Mouse (Mus musculus) megakaryocyte, embryonic 14.5 days (primary cell): ENCODE data around the gene Acer3. TPM values are rescaled to one million over a fixed set of nuclear protein-coding genes. Genes with fewer than 3 reads are reported as not detected.
A peak's percentile ranks its signal among the peaks of the same experiment; 100 is the strongest.
"Not testable (repeated sequence)": the region's sequence is repeated elsewhere in the genome, so short reads cannot be mapped to it uniquely, and the experiment has no call there.

Experiments used
- H3K27me3 ChIP-seq: replicated peaks from 2 replicates; pipeline ENCODE3; 2012; ENCODE audit warnings: inconsistent platforms
- H3K36me3 ChIP-seq: replicated peaks from 2 replicates; pipeline ENCODE3; 2012; ENCODE audit warnings: low read length, inconsistent platforms, mixed read lengths
- H3K4me1 ChIP-seq: 2 replicates; pipeline ENCODE4 v1.6.1; 2012; ENCODE audit warnings: inconsistent platforms
- H3K4me3 ChIP-seq: replicated peaks from 2 replicates; pipeline ENCODE3; 2012; ENCODE audit warnings: moderate library complexity, mild to moderate bottlenecking, inconsistent platforms
- H3K9me3 ChIP-seq: 2 replicates; pipeline ENCODE4 v1.6.1; 2012; ENCODE audit warnings: inconsistent platforms
- FLI1 ChIP-seq: IDR thresholded peaks from 2 replicates; pipeline ENCODE4 v1.6.1; 2012; ENCODE audit warnings: low read length, inconsistent platforms, mixed read lengths
- GATA1 ChIP-seq: IDR thresholded peaks from 3 replicates; pipeline ENCODE4 v1.6.1; 2012; ENCODE audit warnings: mixed read lengths, low read length, inconsistent platforms, borderline replicate concordance
- polyA plus RNA-seq: library from polyadenylated mRNA; stranded (reverse); fragments of >175 nt; gene quantifications from 2 replicates; pipeline ENCODE4 v1.2.3, GENCODE M21; 2012; ENCODE audit warnings: low replicate concordance; ENCODE audit not compliant: insufficient read depth

The Acer3 gene
- polyA plus RNA-seq, 1 experiment = 1.2 TPM

DNA sequence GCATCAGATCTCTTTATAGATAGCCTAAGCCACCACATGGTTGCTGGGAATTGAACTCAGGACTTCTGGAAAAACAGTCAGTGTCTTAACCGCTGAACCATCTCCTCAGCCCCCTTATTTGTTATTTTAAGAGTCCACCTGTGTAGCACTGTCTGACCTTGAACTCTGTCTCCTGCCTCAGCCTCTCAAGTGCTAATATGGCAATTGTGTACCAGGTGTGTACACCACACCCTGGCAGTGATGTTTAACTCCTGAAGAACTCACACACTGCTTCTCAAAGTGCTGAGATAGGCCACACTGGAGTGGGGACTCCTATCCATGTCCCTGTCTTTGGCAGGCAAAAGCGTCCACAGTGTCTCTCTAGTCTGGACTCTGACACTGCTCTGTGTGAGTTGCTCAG is 132.3 kb downstream of the Acer3 start:
- peaks cover 92% of the 10 kb centered on the region for H3K4me1 ChIP-seq
- no peaks in the 10 kb centered on the region for H3K9me3 ChIP-seq
- TF ChIP-seq FLI1 (no peak), GATA1 (no peak)
- H3K27me3 ChIP-seq = peaks cover 19% of the 10 kb centered on the region
- H3K4me3 ChIP-seq = no peak overlapping the region
- H3K36me3 ChIP-seq = peaks cover 7% of the 10 kb centered on the region

GRCm38 (mm10) chr7:98188238-98188637 is 132.8 kb downstream of the Acer3 start:
- TF ChIP-seq FLI1 (no peak), GATA1 (no peak)
- Histone ChIP-seq H3K4me1 (peaks cover 92% of the 10 kb centered on the region), H3K9me3 (no peaks in the 10 kb centered on the region), H3K4me3 (no peak overlapping the region), H3K27me3 (peaks cover 15% of the 10 kb centered on the region), H3K36me3 (peaks cover 11% of the 10 kb centered on the region)

DNA sequence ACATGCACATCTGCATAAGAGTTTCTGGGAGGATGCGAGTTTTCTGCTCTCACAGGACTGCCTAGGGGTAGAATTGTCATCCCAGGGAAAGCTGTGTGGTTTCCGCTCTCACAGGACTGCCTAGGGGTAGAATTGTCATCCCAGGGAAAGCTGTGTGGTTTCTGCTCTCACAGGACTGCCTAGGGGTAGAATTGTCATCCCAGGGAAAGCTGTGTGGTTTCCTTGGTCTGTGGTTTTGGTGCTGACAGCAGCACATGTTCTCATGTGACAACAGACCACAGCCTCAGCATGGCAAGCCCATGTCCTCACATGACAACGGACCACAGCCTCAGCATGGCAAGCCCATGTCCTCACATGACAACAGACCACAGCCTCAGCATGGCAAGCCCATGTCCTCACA is 133.7 kb downstream of the Acer3 start:
- not testable (repeated sequence) for H3K27me3 ChIP-seq, H3K9me3 ChIP-seq, H3K4me3 ChIP-seq
- Histone ChIP-seq H3K4me1 (peaks cover 96% of the 10 kb centered on the region), H3K36me3 (peaks cover 20% of the 10 kb centered on the region)

- no peaks in the 10 kb centered on the region for H3K27me3 ChIP-seq
- no peak for TF ChIP-seq FLI1
- no peak for TF ChIP-seq GATA1
- no peak overlapping the region for H3K4me3 ChIP-seq
- peaks cover 97% of the 10 kb centered on the region for H3K4me1 ChIP-seq
- peaks cover 4% of the 10 kb centered on the region; the same call in 1 of the 2 replicates for H3K9me3 ChIP-seq
- peaks cover 20% of the 10 kb centered on the region for H3K36me3 ChIP-seq
Measured at GRCm38 (mm10) chr7:98186637-98187036, 134.4 kb downstream of the Acer3 start.

- peak overlapping the region; percentile 54 for H3K4me3 ChIP-seq
- peaks cover 96% of the 10 kb centered on the region for H3K4me1 ChIP-seq
- H3K27me3 ChIP-seq = no peaks in the 10 kb centered on the region
- peaks cover 23% of the 10 kb centered on the region for H3K36me3 ChIP-seq
- peaks cover 4% of the 10 kb centered on the region; the same call in 1 of the 2 replicates for H3K9me3 ChIP-seq
- no peak for TF ChIP-seq FLI1
- TF ChIP-seq GATA1 = no peak
Measured at GRCm38 (mm10) chr7:98185326-98185725, 135.7 kb downstream of the Acer3 start.

- Histone ChIP-seq H3K4me1 (peaks cover 94% of the 10 kb centered on the region), H3K4me3 (peak overlapping the region; percentile 99), H3K9me3 (peaks cover 4% of the 10 kb centered on the region; the same call in 1 of the 2 replicates), H3K27me3 (no peaks in the 10 kb centered on the region), H3K36me3 (peaks cover 33% of the 10 kb centered on the region)
- no peak for TF ChIP-seq FLI1
- no peak for TF ChIP-seq GATA1
Measured at GRCm38 (mm10) chr7:98178560-98179231, 142.3 kb downstream of the Acer3 start.

DNA sequence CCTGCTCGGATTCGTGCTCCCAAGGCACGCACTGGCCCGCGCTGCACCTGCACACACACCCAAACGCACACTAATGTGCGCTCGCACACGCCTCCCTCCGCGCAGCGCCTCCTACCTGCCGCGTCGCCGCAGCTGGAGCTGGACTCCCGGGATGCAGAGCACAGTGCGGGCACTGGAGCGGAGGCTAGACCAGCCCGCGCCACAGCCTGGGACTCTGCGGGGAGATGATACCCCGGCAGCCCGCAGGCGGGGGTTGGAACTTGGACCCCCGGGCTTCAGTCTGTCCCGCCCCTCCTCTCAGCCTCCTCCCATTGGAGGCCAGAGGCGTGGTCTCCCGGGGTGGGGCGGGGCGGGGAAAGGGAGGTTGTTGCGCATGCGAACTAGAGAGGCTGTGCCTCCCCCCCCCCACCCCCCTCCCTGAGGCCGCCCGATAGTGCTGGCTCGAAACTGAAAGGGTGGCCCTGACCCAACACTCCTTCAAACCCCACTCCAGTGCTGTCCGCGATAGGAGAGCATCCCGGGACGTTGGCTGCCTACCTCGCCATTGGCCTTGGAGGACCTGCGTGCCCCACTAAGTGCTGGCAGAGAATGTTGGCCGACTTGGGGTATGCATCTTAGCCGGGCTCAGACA is 143.0 kb downstream of the Acer3 start, which contains the start of gene Capn5:
TSS of gene Capn5 (minus strand) at position 346 of the 631 bp plus-strand sequence.
- Histone ChIP-seq H3K9me3 (peaks cover 3% of the 10 kb centered on the region; the same call in 1 of the 2 replicates), H3K4me1 (peaks cover 94% of the 10 kb centered on the region), H3K27me3 (no peaks in the 10 kb centered on the region), H3K36me3 (peaks cover 30% of the 10 kb centered on the region), H3K4me3 (peak within 1 kb of the TSS; percentile 99)
- TF ChIP-seq FLI1 (no peak), GATA1 (no peak)

- Histone ChIP-seq H3K27me3 (no peaks in the 10 kb centered on the region), H3K9me3 (no peaks in the 10 kb centered on the region), H3K36me3 (peaks cover 30% of the 10 kb centered on the region), H3K4me1 (peaks cover 94% of the 10 kb centered on the region), H3K4me3 (peak overlapping the region; percentile 99)
- TF ChIP-seq FLI1 = no peak
- TF ChIP-seq GATA1 = no peak
Measured at GRCm38 (mm10) chr7:98177566-98177928, 143.5 kb downstream of the Acer3 start.

DNA sequence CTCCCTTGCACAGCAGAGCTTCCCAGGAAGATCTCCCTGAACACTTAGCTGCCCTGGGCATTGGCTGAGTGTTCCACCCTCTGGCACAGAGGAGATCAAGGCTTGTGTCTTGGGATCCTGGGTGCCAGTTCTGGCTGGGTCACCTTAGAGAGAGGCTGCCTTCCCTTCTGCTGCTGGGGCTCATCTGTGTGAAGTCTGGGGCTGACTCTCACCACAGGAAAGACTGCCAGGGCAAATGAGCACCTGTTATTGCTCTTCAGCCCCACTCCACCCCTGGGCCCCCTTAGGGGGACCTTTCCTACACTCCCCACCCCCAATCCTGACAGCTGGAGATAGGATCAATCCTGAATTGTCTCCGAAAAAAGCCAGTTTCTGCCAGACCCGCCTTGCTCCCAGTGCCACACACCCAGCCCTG is 143.9 kb downstream of the Acer3 start:
- TF ChIP-seq GATA1 (no peak), FLI1 (no peak)
- no peaks in the 10 kb centered on the region for H3K9me3 ChIP-seq
- H3K36me3 ChIP-seq = peaks cover 32% of the 10 kb centered on the region
- H3K4me3 ChIP-seq = peak overlapping the region; percentile 99
- no peaks in the 10 kb centered on the region for H3K27me3 ChIP-seq
- peaks cover 94% of the 10 kb centered on the region for H3K4me1 ChIP-seq

DNA sequence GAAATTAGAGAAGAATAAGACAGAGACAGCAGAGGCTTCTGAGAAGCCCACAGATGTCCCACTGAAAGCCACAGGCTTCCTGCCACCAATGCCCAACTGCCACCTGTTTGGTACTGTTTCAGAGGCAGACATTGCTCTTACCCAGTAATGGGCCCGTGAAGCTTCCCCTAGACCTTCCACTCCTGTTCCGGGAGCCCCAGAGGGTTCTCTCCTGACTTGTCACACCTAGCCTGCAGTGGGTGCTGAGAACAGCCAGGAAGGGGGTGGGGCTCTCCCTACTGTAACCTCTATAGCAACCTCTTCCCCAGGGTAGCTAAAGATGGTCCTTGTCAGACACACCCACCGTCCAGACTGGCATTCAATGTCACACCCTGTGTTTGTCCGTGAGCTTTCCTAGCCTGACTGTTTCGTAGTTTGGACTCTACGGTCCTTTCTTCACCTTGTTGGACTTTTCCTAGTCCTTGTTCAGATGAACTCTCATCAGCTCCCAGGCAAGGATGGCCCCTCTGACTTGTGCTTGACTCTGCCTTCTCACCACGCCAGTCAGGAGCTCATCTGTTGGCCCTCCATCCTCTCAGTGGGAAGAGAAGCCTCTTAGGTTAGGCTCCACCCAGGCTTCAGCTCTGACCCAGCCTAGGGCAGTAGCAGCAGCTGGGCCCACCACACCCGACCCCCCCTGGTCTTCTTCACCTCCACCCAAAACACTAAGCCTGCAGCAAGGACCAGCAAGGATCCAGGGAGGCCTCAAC is 144.5 kb downstream of the Acer3 start:
- peaks cover 35% of the 10 kb centered on the region for H3K36me3 ChIP-seq
- no peaks in the 10 kb centered on the region for H3K9me3 ChIP-seq
- peak overlapping the region; percentile 99 for H3K4me3 ChIP-seq
- no peaks in the 10 kb centered on the region for H3K27me3 ChIP-seq
- no peak for TF ChIP-seq GATA1
- no peak for TF ChIP-seq FLI1
- peaks cover 94% of the 10 kb centered on the region for H3K4me1 ChIP-seq
